8 mouse cellular contexts compared by ENCODE assay signal in genomic region chr9:122902717-122903535, GRCm38 (mm10). TPM values are rescaled to one million over a fixed set of nuclear protein-coding genes. Genes with fewer than 3 reads are reported as not detected.
DNase-seq lines count a peak whose midpoint lies in the region; ATAC-seq and TF ChIP-seq lines count a peak whose summit lies in the region.

No protein-coding gene starts in this region.

- peaks cover 5% of the 10 kb centered on the region; the same call in 1 of the 2 replicates for H3K36me3 ChIP-seq in lung, embryonic 15.5 days
- H3K36me3 ChIP-seq in thymus, adult 2 months (ENCODE audit: control insufficient read depth, insufficient read depth, low read length): no peaks in the 10 kb centered on the region

- DNase-seq in Muller cell, postnatal 12 days (ENCODE audit: inconsistent ontology term): peak; percentile 88
- peak; percentile 84 for DNase-seq in cerebellum, adult 9-11 months
- peak; percentile 35 to 38 for DNase-seq in heart, postnatal 36 days
- peak; percentile 25 for DNase-seq in layer of hippocampus, adult 8-10 months (ENCODE audit: low spot score in 2 of 2)
- peak; percentile 44 for DNase-seq in ovary, postnatal 14 days (ENCODE audit: low spot score)
- DNase-seq in thymus, adult 2 months: no peak

- H3K9me3 ChIP-seq in lung, embryonic 15.5 days: no peaks in the 10 kb centered on the region; the same call in 1 of the 2 replicates

- H3K27me3 ChIP-seq in lung, embryonic 15.5 days: no peaks in the 10 kb centered on the region
- no peaks in the 10 kb centered on the region for H3K27me3 ChIP-seq in thymus, adult 2 months (ENCODE audit: control insufficient read depth, insufficient read depth, low read length)

- H3K4me1 ChIP-seq in lung, embryonic 15.5 days: peaks cover 4% of the 10 kb centered on the region; the same call in 1 of the 2 replicates
- no peaks in the 10 kb centered on the region for H3K4me1 ChIP-seq in thymus, adult 2 months (replicated peaks; ENCODE audit: control insufficient read depth, insufficient read depth, low read length)

- peak overlapping the region; percentile 83 for H3K4me2 ChIP-seq in lung, embryonic 15.5 days

- peak; percentile 62 for ATAC-seq in frontal cortex, adult (ENCODE audit: low TSS enrichment)
- peak; percentile 91 for ATAC-seq in lung, embryonic 15.5 days (ENCODE audit: borderline replicate concordance, extremely low read depth, low FRiP score, low TSS enrichment)

- TF ChIP-seq POLR2A in thymus, adult 2 months (IDR thresholded peaks at IDR 0.05; ENCODE audit: control insufficient read depth, extremely low read depth, insufficient read depth, low read length, poor library complexity): no peak

- intact Hi-C loops in heart, postnatal 36 days (cut with DNase I): no loop called here

- no peak for TF ChIP-seq CTCF in thymus, adult 2 months (IDR thresholded peaks at IDR 0.05; ENCODE audit: borderline replicate concordance, control insufficient read depth, extremely low read depth, insufficient read depth, low read length, poor library complexity)

- 13% methylated on average over 32 of the region's 32 CpGs for WGBS in lung, embryonic 15.5 days
- WGBS in thymus, adult 2 months: 37% methylated on average over 32 of the region's 32 CpGs

- peak overlapping the region; percentile 61 for H3K4me3 ChIP-seq in lung, embryonic 15.5 days
- no peak overlapping the region for H3K4me3 ChIP-seq in thymus, adult 2 months (ENCODE audit: control insufficient read depth, insufficient read depth, low read length)

- H3K9ac ChIP-seq in lung, embryonic 15.5 days: peak overlapping the region; percentile 70

- no peak overlapping the region for H3K27ac ChIP-seq in lung, embryonic 15.5 days
- H3K27ac ChIP-seq in thymus, adult 2 months (ENCODE audit: control insufficient read depth, insufficient read depth, low read length): no peak overlapping the region

RNA-seq across cellular contexts. Expression of gene Zkscan7, which starts 17.4 kb away (rescaled TPM):
- total RNA-seq in heart, postnatal 36 days (2021): 1 to 10 TPM; 6.3 to 6.6 TPM
- total RNA-seq in layer of hippocampus, adult 8-10 months (2022): 1 to 10 TPM; 4.1 to 6.5 (median 5.9) TPM
- polyA plus RNA-seq in lung, embryonic 15.5 days (2015; fragmentation: Nextera tagmentation; extraction: Ambion mirVana): 3.5 and 4.7 TPM in 2 replicates
- polyA plus RNA-seq in thymus, adult 2 months (2012; rRNA removed): 2.8 and 3.0 TPM in 2 replicates

RNA-seq across cellular contexts. Expression of gene Zfp105, which starts 19.9 kb away (rescaled TPM):
- total RNA-seq in heart, postnatal 36 days (2021): 1 to 10 TPM; 1.9 to 2.0 TPM
- 1 to 10 TPM; 6.9 to 9.9 (median 8.2) TPM for total RNA-seq in layer of hippocampus, adult 8-10 months (2022)
- 21.3 and 23.0 TPM in 2 replicates for polyA plus RNA-seq in lung, embryonic 15.5 days (2015; fragmentation: Nextera tagmentation; extraction: Ambion mirVana)
- polyA plus RNA-seq in thymus, adult 2 months (2012; rRNA removed): 0.20 and 0.23 TPM in 2 replicates

RNA-seq across cellular contexts. Expression of gene Zfp445, which starts 37.1 kb away (rescaled TPM):
- 10 to 100 TPM; 81.3 to 84.5 TPM for total RNA-seq in heart, postnatal 36 days (2021)
- 100 to 1,000 TPM; 151 to 196 (median 188) TPM for total RNA-seq in layer of hippocampus, adult 8-10 months (2022)
- 65.6 and 67.1 TPM in 2 replicates for polyA plus RNA-seq in lung, embryonic 15.5 days (2015; fragmentation: Nextera tagmentation; extraction: Ambion mirVana)
- polyA plus RNA-seq in thymus, adult 2 months (2012; rRNA removed): 55.0 and 56.2 TPM in 2 replicates

RNA-seq across cellular contexts. Expression of gene 1110059G10Rik, which starts 47.9 kb away (rescaled TPM):
- total RNA-seq in heart, postnatal 36 days (2021): 10 to 100 TPM; 15.4 to 19.0 TPM
- total RNA-seq in layer of hippocampus, adult 8-10 months (2022): 10 to 100 TPM; 20.9 to 24.6 (median 23.0) TPM
- 28.9 and 31.6 TPM in 2 replicates for polyA plus RNA-seq in lung, embryonic 15.5 days (2015; fragmentation: Nextera tagmentation; extraction: Ambion mirVana)
- polyA plus RNA-seq in thymus, adult 2 months (2012; rRNA removed): 2.9 and 3.2 TPM in 2 replicates

RNA-seq across cellular contexts. Expression of gene Kif15, which starts 47.9 kb away (rescaled TPM):
- total RNA-seq in heart, postnatal 36 days (2021): under 1 TPM; 0.78 to 0.87 TPM
- under 1 TPM; 0.65 to 0.99 (median 0.81) TPM for total RNA-seq in layer of hippocampus, adult 8-10 months (2022)
- polyA plus RNA-seq in lung, embryonic 15.5 days (2015; fragmentation: Nextera tagmentation; extraction: Ambion mirVana): 69.7 and 72.0 TPM in 2 replicates
- polyA plus RNA-seq in thymus, adult 2 months (2012; rRNA removed): 40.1 and 62.8 TPM in 2 replicates
